Mouse (Mus musculus) brain, embryonic 14.5 days (tissue): Measurements from ENCODE around the gene Slc35f2. TPM values are rescaled to one million over a fixed set of nuclear protein-coding genes. Genes with fewer than 3 reads are reported as not detected.

ENCODE experiments used
- DNase-seq: peaks from one replicate; pipeline ENCODE4 v3.0.0-alpha.2; 2011; ENCODE audit warnings: low read depth
- CTCF ChIP-seq: fragments of 200-500 bp; IDR thresholded peaks from 2 replicates; pipeline ENCODE4 v1.5.1; 2012; ENCODE audit warnings: inconsistent platforms, mild to moderate bottlenecking, moderate library complexity, borderline replicate concordance; ENCODE audit not compliant: insufficient read depth, insufficient read length; ENCODE audit errors: extremely low read depth
- POLR2A ChIP-seq: fragments of 200-500 bp; IDR thresholded peaks from 2 replicates; pipeline ENCODE4 v1.6.1; 2012; ENCODE audit warnings: mild to moderate bottlenecking, inconsistent platforms, borderline replicate concordance; ENCODE audit not compliant: poor library complexity, insufficient read depth, insufficient read length, severe bottlenecking; ENCODE audit errors: extremely low read depth
- polyA plus RNA-seq: library from polyadenylated mRNA; depleted of rRNA; stranded (reverse); fragments of >200 nt; gene quantifications from 2 replicates; pipeline ENCODE4 v1.2.3, GENCODE M21; 2012

Gene Slc35f2
- polyA plus RNA-seq, 1 experiment: 8.3 TPM

GRCm38 (mm10) chr9:53786561-53787407 is 15.4 kb downstream of the Slc35f2 start:
- TF ChIP-seq CTCF (no peak), POLR2A (no peak)
- DNase-seq: no peak

DNA sequence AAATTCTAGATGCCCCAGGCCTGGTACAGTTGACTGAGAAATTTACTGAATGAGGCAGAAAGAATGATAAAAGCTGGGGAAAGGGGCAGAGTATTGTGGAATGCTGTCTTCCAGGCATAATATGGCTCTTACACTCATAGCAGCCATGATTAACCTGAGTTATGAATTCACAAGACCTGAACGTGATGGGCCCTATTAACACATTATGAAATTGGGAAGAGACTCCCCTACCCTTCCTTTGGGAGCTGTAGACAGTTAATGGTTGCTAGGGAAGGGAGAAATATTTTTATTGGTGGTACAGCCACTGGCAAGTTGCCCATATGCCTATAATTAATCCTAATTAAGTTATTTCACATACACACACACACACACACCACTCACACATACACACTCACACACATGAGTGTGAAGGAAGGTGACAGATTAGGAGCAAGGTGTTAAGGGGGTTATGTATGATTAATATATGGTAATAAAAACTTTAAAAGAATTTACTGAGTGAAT is 22.5 kb downstream of the Slc35f2 start:
- peak; percentile 56 for DNase-seq
- TF ChIP-seq CTCF (no peak), POLR2A (no peak)

DNA sequence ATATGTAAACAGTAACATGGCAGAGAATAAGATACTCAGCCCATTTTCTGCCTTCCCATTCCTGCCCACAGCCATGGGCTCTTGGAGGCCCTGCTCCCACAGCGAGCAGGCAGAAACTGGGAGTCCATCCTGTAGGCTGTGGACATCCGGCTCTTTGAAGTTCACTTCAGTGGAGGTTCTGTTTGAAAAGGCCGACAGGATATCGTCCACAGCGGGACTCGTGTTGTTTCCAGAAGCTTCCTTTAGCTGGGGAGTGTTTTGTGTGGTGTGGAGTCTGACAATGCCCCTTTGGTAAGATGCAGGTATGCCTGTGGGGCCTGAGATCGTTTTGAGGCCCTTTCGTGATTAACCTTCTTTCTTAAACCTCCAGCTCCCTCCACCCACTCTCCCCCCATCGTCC is 23.2 kb downstream of the Slc35f2 start:
- no peak for TF ChIP-seq POLR2A
- no peak for TF ChIP-seq CTCF

DNA sequence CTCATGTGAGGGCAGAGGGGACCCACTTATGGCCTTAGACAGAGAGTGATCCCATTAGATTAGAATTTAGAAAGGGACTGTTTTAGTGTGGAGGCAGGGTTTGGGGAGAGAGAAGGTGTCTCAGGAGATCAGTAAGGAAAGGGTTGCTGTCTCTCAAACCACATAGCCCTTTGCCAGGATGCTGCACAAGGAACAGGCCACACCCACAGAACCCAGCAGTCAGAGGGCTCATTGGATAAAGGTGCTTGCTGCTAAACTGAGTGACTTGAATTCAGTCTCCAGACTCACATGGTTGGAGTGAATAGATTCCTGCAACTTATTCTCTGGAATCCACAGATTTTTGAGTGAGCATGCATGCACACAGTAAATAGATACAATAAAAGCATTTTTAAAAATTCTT is 24.0 kb downstream of the Slc35f2 start:
- DNase-seq: peak; percentile 20
- TF ChIP-seq POLR2A (no peak), CTCF (no peak)

More for the DNA sequence above, 23.2 kb downstream of the Slc35f2 start:
- DNase-seq: peak; percentile 42

DNA sequence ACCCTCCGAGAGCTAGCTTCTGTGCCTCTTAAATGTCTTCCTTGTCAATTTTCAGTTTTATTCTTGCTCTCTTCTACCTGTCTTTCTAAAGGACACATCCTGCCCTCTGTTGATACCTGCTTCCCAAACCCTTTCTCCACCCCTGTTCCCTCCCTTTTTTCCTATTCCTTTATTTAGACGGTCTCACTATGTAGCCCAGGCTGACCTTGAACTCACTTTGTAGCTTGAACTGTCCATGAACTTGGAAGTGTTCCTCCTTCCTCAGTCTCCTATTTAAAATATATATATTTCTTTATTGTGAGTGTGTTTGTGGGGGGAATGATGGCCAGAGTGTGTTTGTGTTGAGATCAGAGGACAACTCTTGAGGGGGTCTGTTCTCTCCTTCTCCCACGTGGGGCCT is 25.0 kb downstream of the Slc35f2 start:
- DNase-seq: no peak
- no peak for TF ChIP-seq CTCF
- TF ChIP-seq POLR2A: no peak

DNA sequence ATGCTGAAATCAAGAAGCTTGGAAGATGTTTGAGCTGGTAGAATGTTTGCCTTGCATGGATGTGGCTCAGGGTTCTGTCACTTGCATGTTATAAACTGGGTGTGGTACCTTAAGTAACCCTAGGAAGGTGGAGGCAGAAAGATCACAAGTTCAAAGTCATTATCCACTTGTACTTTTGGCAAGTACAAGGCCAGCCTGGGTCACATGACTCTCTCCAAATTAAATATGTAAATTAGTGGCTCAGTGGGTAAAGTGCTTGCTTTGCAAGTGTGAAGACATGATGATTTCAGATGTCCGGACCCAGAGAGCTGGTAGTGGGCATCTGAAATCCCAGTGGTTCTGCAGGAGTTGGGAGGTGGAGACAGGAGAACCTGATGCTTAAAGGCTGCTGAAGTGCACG is 25.8 kb downstream of the Slc35f2 start:
- no peak for TF ChIP-seq POLR2A
- TF ChIP-seq CTCF: no peak
- DNase-seq: no peak

GRCm38 (mm10) chr9:53802921-53803320 is 31.6 kb downstream of the Slc35f2 start:
- TF ChIP-seq CTCF (no peak), POLR2A (no peak)
- no peak for DNase-seq

DNA sequence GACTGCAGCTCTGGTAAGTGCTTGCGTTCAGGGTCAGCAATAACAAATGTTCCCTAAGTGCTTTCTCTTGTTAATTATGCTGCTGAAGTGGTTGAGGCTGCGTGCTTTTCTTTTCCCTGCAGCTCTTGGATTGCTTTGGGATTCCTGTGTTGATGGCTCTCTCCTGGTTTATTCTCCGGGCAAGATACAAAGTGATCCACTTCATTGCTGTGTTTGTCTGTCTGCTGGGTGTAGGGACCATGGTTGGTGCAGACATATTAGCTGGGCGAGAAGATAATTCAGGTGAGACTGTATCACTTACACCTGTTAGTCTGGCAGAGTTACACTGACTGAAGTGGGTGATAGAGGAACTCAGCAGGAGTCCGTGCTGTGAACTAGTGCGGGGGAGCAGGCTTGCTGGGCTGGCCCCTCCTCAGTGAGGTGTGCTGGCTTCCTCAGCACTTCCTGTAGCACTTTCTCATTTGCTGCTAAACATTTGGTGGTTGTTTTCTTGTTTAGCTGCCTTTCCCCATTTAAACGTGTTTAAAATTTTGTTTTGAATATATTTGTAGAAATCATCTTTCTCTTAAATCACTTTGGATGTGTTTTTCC is 35.3 kb downstream of the Slc35f2 start:
- no peak for TF ChIP-seq POLR2A
- no peak for TF ChIP-seq CTCF
- DNase-seq: peak; percentile 18

GRCm38 (mm10) chr9:53813418-53813817 is 42.1 kb downstream of the Slc35f2 start:
- no peak for TF ChIP-seq CTCF
- no peak for TF ChIP-seq POLR2A
- no peak for DNase-seq

GRCm38 (mm10) chr9:53818760-53819159 is 47.4 kb downstream of the Slc35f2 start:
- DNase-seq: peak; percentile 48
- TF ChIP-seq POLR2A (no peak), CTCF (peak; percentile 64; the same call in 1 of the 2 replicates)

- TF ChIP-seq CTCF (peak; percentile 80; the same call in 1 of the 2 replicates), POLR2A (no peak)
- peak; percentile 70 for DNase-seq
These were observed 54.0 kb downstream of the Slc35f2 start for GRCm38 (mm10) chr9:53825318-53825717.
